Mouse (Mus musculus): ENCODE data around the gene Sycp3. TPM values are rescaled to one million over a fixed set of nuclear protein-coding genes. Genes with fewer than 3 reads are reported as not detected.
A peak's percentile ranks its signal among the peaks of the same experiment; 100 is the strongest.
"Not testable (repeated sequence)": the region's sequence is repeated elsewhere in the genome, so short reads cannot be mapped to it uniquely, and the experiment has no call there.

Sycp3 gene
- polyA plus RNA-seq, 1 experiment from 2014 or later, result not detected

- DNase-seq (ENCODE audit: low spot score) (no peak), ATAC-seq (replicated peaks; ENCODE audit: low FRiP score) (no peak)
- Histone ChIP-seq H3K9ac (ENCODE audit: low read depth, low read length) (no peak overlapping the region), H3K27ac (ENCODE audit: low read depth, low read length) (no peak overlapping the region), H3K36me3 (ENCODE audit: control insufficient read depth, insufficient read depth, low read length) (no peaks in the 10 kb centered on the region), H3K4me1 (replicated peaks; ENCODE audit: control insufficient read depth, insufficient read depth, low read length) (no peaks in the 10 kb centered on the region), H3K4me3 (ENCODE audit: low read depth, low read length) (no peak overlapping the region), H3K27me3 (replicated peaks; ENCODE audit: control insufficient read depth, insufficient read depth, low read length) (no peaks in the 10 kb centered on the region), H3K4me2 (peak overlapping the region; percentile 81; the same call in 1 of the 2 replicates), H3K9me3 (ENCODE audit: control insufficient read depth, low read length) (no peaks in the 10 kb centered on the region)
- WGBS, result 64% methylated on average over 3 of the region's 3 CpGs
Measured at GRCm38 (mm10) chr10:88504481-88504880, 45.1 kb downstream of the Sycp3 start.

GRCm38 (mm10) chr10:88505256-88505655, 45.9 kb downstream of the Sycp3 start:
- WGBS, result 67% methylated on average over 5 of the region's 5 CpGs
- H3K27ac ChIP-seq (ENCODE audit: low read depth, low read length), result no peak overlapping the region
- DNase-seq (ENCODE audit: low spot score), result no peak
- no peak for ATAC-seq (replicated peaks; ENCODE audit: low FRiP score)
- no peaks in the 10 kb centered on the region for H3K4me1 ChIP-seq (replicated peaks; ENCODE audit: control insufficient read depth, insufficient read depth, low read length)
- H3K4me2 ChIP-seq, result no peak overlapping the region
- H3K9ac ChIP-seq (ENCODE audit: low read depth, low read length), result no peak overlapping the region
- no peaks in the 10 kb centered on the region for H3K36me3 ChIP-seq (ENCODE audit: control insufficient read depth, insufficient read depth, low read length)
- no peak overlapping the region for H3K4me3 ChIP-seq (ENCODE audit: low read depth, low read length)
- H3K27me3 ChIP-seq (replicated peaks; ENCODE audit: control insufficient read depth, insufficient read depth, low read length), result no peaks in the 10 kb centered on the region
- no peaks in the 10 kb centered on the region for H3K9me3 ChIP-seq (ENCODE audit: control insufficient read depth, low read length)

DNA sequence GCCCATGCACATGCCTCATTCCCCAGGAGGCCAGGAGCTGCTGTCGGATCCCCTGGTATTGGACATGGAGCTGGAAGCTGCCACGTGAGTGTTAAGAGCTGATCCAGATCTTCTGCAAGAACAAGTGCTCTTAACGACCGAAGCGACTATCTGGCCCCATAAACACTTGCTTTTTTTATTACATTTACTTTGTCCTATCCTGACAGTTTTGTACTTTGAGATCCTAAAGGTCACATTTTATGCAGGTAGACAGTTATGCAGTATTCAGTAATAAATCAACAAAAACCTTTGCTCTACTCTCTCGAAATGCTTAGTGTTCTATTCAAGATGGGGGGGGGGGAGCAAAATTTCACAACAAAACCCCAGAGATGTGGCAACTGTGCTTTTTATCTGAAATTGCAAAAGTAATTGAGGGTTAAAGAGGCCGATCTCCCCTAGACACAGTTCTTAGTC, 48.3 kb downstream of the Sycp3 start:
- DNase-seq (ENCODE audit: low spot score) (no peak), ATAC-seq (replicated peaks; ENCODE audit: low FRiP score) (no peak)
- no peaks in the 10 kb centered on the region for H3K4me1 ChIP-seq (replicated peaks; ENCODE audit: control insufficient read depth, insufficient read depth, low read length)
- no peak overlapping the region for H3K9ac ChIP-seq (ENCODE audit: low read depth, low read length)
- H3K9me3 ChIP-seq (ENCODE audit: control insufficient read depth, low read length), result no peaks in the 10 kb centered on the region
- H3K27ac ChIP-seq (ENCODE audit: low read depth, low read length), result no peak overlapping the region
- no peak overlapping the region for H3K4me3 ChIP-seq (ENCODE audit: low read depth, low read length)
- 80% methylated on average over 7 of the region's 7 CpGs for WGBS
- no peaks in the 10 kb centered on the region for H3K27me3 ChIP-seq (replicated peaks; ENCODE audit: control insufficient read depth, insufficient read depth, low read length)
- no peak overlapping the region for H3K4me2 ChIP-seq
- no peaks in the 10 kb centered on the region for H3K36me3 ChIP-seq (ENCODE audit: control insufficient read depth, insufficient read depth, low read length)

DNA sequence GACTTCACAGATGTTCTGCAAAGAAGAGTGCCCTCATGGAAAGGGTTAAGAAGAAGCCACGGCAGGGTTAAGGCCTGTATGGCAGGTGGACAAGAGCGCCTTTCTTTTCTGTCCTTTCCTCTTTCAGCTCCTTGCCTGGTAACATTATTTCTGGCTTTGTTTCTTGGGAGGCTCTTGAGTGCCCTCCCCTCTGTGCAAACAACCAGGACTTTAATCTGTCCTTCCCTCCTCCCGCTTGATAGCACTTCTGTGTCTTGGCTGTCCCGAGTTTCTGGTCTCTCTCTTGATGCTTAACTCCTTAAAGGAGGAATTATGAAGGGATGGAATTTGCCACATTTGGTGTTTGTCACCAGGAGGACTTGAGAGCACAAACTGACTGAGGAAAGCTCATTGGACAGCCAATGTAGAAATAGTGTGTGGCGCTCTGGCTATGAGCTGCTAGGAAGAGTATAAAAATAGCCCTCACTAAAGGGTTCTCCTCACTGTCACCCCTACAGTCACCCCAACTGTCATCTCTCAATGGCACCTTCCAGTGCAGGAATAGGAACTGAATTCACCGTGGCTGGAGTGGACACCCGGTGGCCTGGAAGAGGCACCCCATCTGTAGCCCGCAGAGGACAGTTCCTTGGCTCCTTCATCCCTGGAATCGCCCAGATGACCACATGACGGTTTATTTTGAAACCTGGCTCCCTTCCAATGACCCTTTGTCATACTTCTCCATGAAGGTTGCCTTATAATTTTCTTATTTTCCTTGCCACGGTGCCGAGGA, 51.3 kb downstream of the Sycp3 start:
- H3K4me1 ChIP-seq (replicated peaks; ENCODE audit: control insufficient read depth, insufficient read depth, low read length), result no peaks in the 10 kb centered on the region
- H3K36me3 ChIP-seq (ENCODE audit: control insufficient read depth, insufficient read depth, low read length), result no peaks in the 10 kb centered on the region
- H3K9ac ChIP-seq (ENCODE audit: low read depth, low read length), result no peak overlapping the region
- H3K9me3 ChIP-seq (ENCODE audit: control insufficient read depth, low read length), result no peaks in the 10 kb centered on the region
- no peaks in the 10 kb centered on the region for H3K27me3 ChIP-seq (replicated peaks; ENCODE audit: control insufficient read depth, insufficient read depth, low read length)
- 79% methylated on average over 12 of the region's 12 CpGs for WGBS
- no peak overlapping the region for H3K4me2 ChIP-seq
- H3K27ac ChIP-seq (ENCODE audit: low read depth, low read length), result no peak overlapping the region
- H3K4me3 ChIP-seq (ENCODE audit: low read depth, low read length), result no peak overlapping the region
- no peak for DNase-seq (ENCODE audit: low spot score)
- no peak for ATAC-seq (replicated peaks; ENCODE audit: low FRiP score)

GRCm38 (mm10) chr10:88511355-88511754, 52.0 kb downstream of the Sycp3 start:
- no peaks in the 10 kb centered on the region for H3K9me3 ChIP-seq (ENCODE audit: control insufficient read depth, low read length)
- WGBS, result 81% methylated on average over 9 of the region's 9 CpGs
- H3K4me3 ChIP-seq (ENCODE audit: low read depth, low read length), result no peak overlapping the region
- H3K27me3 ChIP-seq (replicated peaks; ENCODE audit: control insufficient read depth, insufficient read depth, low read length), result no peaks in the 10 kb centered on the region
- ATAC-seq (replicated peaks; ENCODE audit: low FRiP score) (no peak), DNase-seq (ENCODE audit: low spot score) (no peak)
- H3K9ac ChIP-seq (ENCODE audit: low read depth, low read length), result no peak overlapping the region
- H3K4me1 ChIP-seq (replicated peaks; ENCODE audit: control insufficient read depth, insufficient read depth, low read length), result no peaks in the 10 kb centered on the region
- no peaks in the 10 kb centered on the region for H3K36me3 ChIP-seq (ENCODE audit: control insufficient read depth, insufficient read depth, low read length)
- no peak overlapping the region for H3K4me2 ChIP-seq
- H3K27ac ChIP-seq (ENCODE audit: low read depth, low read length), result no peak overlapping the region

DNA sequence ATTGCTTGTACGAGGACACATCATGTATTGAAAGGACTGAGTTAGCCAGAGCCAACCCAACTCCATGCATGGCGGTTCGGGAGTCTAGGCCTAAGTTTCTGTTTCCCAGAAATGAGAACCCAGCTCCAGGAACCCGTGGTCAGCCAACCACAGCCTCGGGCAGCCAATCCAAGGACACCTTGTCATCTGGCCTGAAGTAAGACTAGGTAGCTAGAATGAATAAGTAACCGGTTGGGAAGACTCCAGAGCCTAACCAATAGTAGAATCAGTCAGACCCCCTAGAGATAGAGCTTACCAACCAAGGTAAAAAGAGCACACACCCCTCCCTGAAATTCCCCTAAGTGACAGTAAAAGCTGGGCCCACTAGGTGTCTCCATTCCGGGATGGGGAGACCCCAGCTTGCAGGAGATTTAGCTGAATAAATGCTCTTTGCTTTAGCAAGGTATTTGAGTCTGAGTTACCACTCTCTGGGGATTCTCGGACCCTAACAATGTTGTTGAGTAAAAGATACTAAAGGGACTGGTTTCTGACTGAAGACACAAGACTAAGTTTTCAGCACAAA, 54.3 kb downstream of the Sycp3 start:
- WGBS, result 53% methylated on average over 8 of the region's 8 CpGs
- Histone ChIP-seq H3K36me3 (ENCODE audit: control insufficient read depth, insufficient read depth, low read length) (no peaks in the 10 kb centered on the region), H3K27ac (ENCODE audit: low read depth, low read length) (no peak overlapping the region), H3K4me3 (ENCODE audit: low read depth, low read length) (no peak overlapping the region), H3K9me3 (ENCODE audit: control insufficient read depth, low read length) (no peaks in the 10 kb centered on the region), H3K4me2 (no peak overlapping the region), H3K27me3 (replicated peaks; ENCODE audit: control insufficient read depth, insufficient read depth, low read length) (no peaks in the 10 kb centered on the region), H3K4me1 (replicated peaks; ENCODE audit: control insufficient read depth, insufficient read depth, low read length) (no peaks in the 10 kb centered on the region), H3K9ac (ENCODE audit: low read depth, low read length) (no peak overlapping the region)
- ATAC-seq (replicated peaks; ENCODE audit: low FRiP score), result 0 out of 2 replicates have a peak, but pooled peaks have one; percentile 27
- DNase-seq (ENCODE audit: low spot score), result no peak

DNA sequence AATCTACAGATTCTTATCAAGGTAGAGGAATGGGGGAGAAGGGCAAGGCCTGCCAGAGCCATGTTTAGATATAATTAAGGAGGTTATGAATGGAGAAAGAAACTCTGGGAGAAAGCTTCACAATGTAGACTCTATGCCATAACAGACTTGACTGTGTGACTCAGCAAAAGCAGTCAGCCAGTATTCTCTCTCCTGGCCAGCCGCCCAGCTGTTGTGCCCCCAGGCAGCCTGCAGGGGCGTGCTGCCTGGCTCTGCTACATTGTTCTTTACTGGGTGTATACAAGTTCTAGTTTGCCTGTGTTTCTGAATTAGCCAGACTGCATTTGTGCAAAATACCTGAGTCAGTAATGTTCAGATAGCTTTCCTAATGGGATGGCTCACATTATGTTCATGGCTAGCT, 55.1 kb downstream of the Sycp3 start:
- no peak overlapping the region for H3K27ac ChIP-seq (ENCODE audit: low read depth, low read length)
- H3K4me1 ChIP-seq (replicated peaks; ENCODE audit: control insufficient read depth, insufficient read depth, low read length), result no peaks in the 10 kb centered on the region
- ATAC-seq (replicated peaks; ENCODE audit: low FRiP score) (peak; percentile 89), DNase-seq (ENCODE audit: low spot score) (no peak)
- 47% methylated on average over 2 of the region's 2 CpGs for WGBS
- no peak overlapping the region for H3K4me3 ChIP-seq (ENCODE audit: low read depth, low read length)
- no peaks in the 10 kb centered on the region for H3K27me3 ChIP-seq (replicated peaks; ENCODE audit: control insufficient read depth, insufficient read depth, low read length)
- H3K9me3 ChIP-seq (ENCODE audit: control insufficient read depth, low read length), result no peaks in the 10 kb centered on the region
- H3K9ac ChIP-seq (ENCODE audit: low read depth, low read length), result no peak overlapping the region
- no peaks in the 10 kb centered on the region for H3K36me3 ChIP-seq (ENCODE audit: control insufficient read depth, insufficient read depth, low read length)
- H3K4me2 ChIP-seq, result no peak overlapping the region

DNA sequence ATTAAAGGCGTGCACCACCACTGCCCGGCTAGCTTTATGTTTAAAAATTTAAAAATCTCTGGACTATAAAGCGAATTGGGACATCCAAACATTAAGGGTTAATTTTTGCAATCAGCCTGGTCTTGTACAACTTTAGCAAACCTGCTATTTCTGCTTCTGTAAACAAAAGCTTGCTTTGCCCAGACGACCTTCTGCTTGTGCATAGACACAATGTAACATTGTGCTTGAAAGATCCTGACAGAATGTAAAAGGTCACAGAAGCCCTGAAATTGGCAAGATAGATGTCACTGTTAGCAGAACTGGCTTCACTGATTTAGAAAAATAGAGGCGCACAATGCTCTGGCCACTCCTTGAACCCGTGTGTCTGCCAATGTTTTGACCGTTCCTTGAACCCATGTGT, 55.7 kb downstream of the Sycp3 start:
- not testable (repeated sequence) for H3K36me3 ChIP-seq (ENCODE audit: control insufficient read depth, insufficient read depth, low read length); ATAC-seq (replicated peaks; ENCODE audit: low FRiP score); H3K9me3 ChIP-seq (ENCODE audit: control insufficient read depth, low read length); H3K4me1 ChIP-seq (replicated peaks; ENCODE audit: control insufficient read depth, insufficient read depth, low read length); DNase-seq (ENCODE audit: low spot score); H3K27ac ChIP-seq (ENCODE audit: low read depth, low read length); H3K9ac ChIP-seq (ENCODE audit: low read depth, low read length); H3K4me2 ChIP-seq; H3K27me3 ChIP-seq (replicated peaks; ENCODE audit: control insufficient read depth, insufficient read depth, low read length); H3K4me3 ChIP-seq (ENCODE audit: low read depth, low read length)
- WGBS, result 88% methylated on average over 7 of the region's 7 CpGs

- no peak for ATAC-seq (replicated peaks; ENCODE audit: low FRiP score)
- Histone ChIP-seq H3K4me1 (replicated peaks; ENCODE audit: control insufficient read depth, insufficient read depth, low read length) (no peaks in the 10 kb centered on the region), H3K27ac (ENCODE audit: low read depth, low read length) (no peak overlapping the region), H3K4me2 (no peak overlapping the region), H3K4me3 (ENCODE audit: low read depth, low read length) (no peak overlapping the region), H3K36me3 (ENCODE audit: control insufficient read depth, insufficient read depth, low read length) (no peaks in the 10 kb centered on the region), H3K9me3 (ENCODE audit: control insufficient read depth, low read length) (no peaks in the 10 kb centered on the region), H3K9ac (ENCODE audit: low read depth, low read length) (no peak overlapping the region), H3K27me3 (replicated peaks; ENCODE audit: control insufficient read depth, insufficient read depth, low read length) (no peaks in the 10 kb centered on the region)
- 77% methylated on average over 8 of the region's 8 CpGs for WGBS
- no peak for DNase-seq (ENCODE audit: low spot score)
Measured at GRCm38 (mm10) chr10:88522795-88523194, 63.4 kb downstream of the Sycp3 start.

Data from liver, embryonic 11.5 days (tissue).